In genomic region chr2:138937165-138937564, GRCm38 (mm10) we compare ENCODE assay signal across 14 mouse cellular contexts.
"Had no signal": no experiment of that assay in that cellular context is flagged by ENCODE, and none has a peak within 500 bp of the region (broad histone marks: within the 10 kb centered on the region; RNA-seq: fewer than 3 reads in every experiment).

No protein-coding gene starts in this region.

- H3K36me3 ChIP-seq: limb, embryonic 12.5 days; liver, embryonic 13.5 days; midbrain, embryonic 15.5 days had no signal

- H3K9ac ChIP-seq: limb, embryonic 12.5 days; liver, embryonic 13.5 days; liver, postnatal 0 days; midbrain, embryonic 15.5 days had no signal

- H3K27me3 ChIP-seq: limb, embryonic 12.5 days; liver, embryonic 13.5 days; megakaryocyte, embryonic 14.5 days; midbrain, embryonic 15.5 days had no signal

- ATAC-seq: intestine, postnatal 0 days; liver, postnatal 0 days; midbrain, embryonic 15.5 days had no signal

- H3K9me3 ChIP-seq: limb, embryonic 12.5 days; liver, embryonic 13.5 days; megakaryocyte, embryonic 14.5 days; midbrain, embryonic 15.5 days had no signal

- H3K4me2 ChIP-seq: limb, embryonic 12.5 days; liver, embryonic 13.5 days; midbrain, embryonic 11.5 days; midbrain, embryonic 15.5 days had no signal

- H3K4me1 ChIP-seq: limb, embryonic 12.5 days; liver, embryonic 13.5 days; megakaryocyte, embryonic 14.5 days; midbrain, embryonic 15.5 days had no signal

- H3K27ac ChIP-seq: kidney, postnatal 0 days; layer of hippocampus, adult 2 months; limb, embryonic 12.5 days; liver, embryonic 13.5 days; macrophage; midbrain, embryonic 15.5 days had no signal

- DNase-seq: kidney, adult 9 months; kidney, postnatal 4 days; liver; liver, embryonic 13.5 days; liver, postnatal 0 days; thymus, postnatal 36 days had no signal

- H3K4me3 ChIP-seq: layer of hippocampus, adult 2 months; limb, embryonic 12.5 days; liver, embryonic 13.5 days; megakaryocyte, embryonic 14.5 days; midbrain, embryonic 15.5 days had no signal
